Mouse (Mus musculus) cerebellum, adult 2 months (tissue): ENCODE measurements around the gene Myo1c. TPM values are rescaled to one million over a fixed set of nuclear protein-coding genes. Genes with fewer than 3 reads are reported as not detected.

Experiments used
- DNase-seq, 2 experiments: peaks; one replicate each; pipeline ENCODE4 v3.0.0; 2021
- H3K27ac ChIP-seq: fragments of 200-500 bp; 2 replicates; pipeline ENCODE4 v1.5.1; 2012; ENCODE audit warnings: low read length, control low read depth, inconsistent platforms; ENCODE audit not compliant: insufficient read depth
- H3K27me3 ChIP-seq: fragments of 200-500 bp; 2 replicates; pipeline ENCODE4 v1.6.1; 2012; ENCODE audit warnings: inconsistent platforms, mild to moderate bottlenecking, low read length, moderate library complexity; ENCODE audit not compliant: control insufficient read depth, insufficient read depth
- H3K4me1 ChIP-seq: fragments of 200-500 bp; 2 replicates; pipeline ENCODE4 v1.6.1; 2011; ENCODE audit warnings: low read length; ENCODE audit not compliant: control insufficient read depth, insufficient read depth
- H3K4me3 ChIP-seq: fragments of 200-500 bp; replicated peaks from 2 replicates; pipeline ENCODE3; 2011; ENCODE audit warnings: mild to moderate bottlenecking, low read depth, low read length, control low read depth; ENCODE audit not compliant: insufficient read depth
- CTCF ChIP-seq: fragments of 200-500 bp; IDR thresholded peaks from 2 replicates; pipeline ENCODE4 v1.5.1; 2011; ENCODE audit warnings: low read depth, mild to moderate bottlenecking, control low read depth, low read length, moderate library complexity, borderline replicate concordance; ENCODE audit not compliant: insufficient read depth
- POLR2A ChIP-seq: fragments of 200-500 bp; IDR thresholded peaks from 2 replicates; pipeline ENCODE4 v1.6.1; 2011; ENCODE audit warnings: low read length, control low read depth, borderline replicate concordance; ENCODE audit not compliant: insufficient read depth
- WGBS: fragments of 180-500 bp; shearing (Covaris S2); methylation state at CpG from one replicate; pipeline ENCODE4 v1.1.7; 2018; 5-methylcytosine and 5-hydroxymethylcytosine counted together
- polyA plus RNA-seq: library from polyadenylated mRNA; depleted of rRNA; stranded (reverse); fragments of >200 nt; gene quantifications from 2 replicates; pipeline ENCODE4 v1.2.3, GENCODE M21; 2012

The Myo1c gene
- polyA plus RNA-seq, 1 experiment = 26.9 TPM

GRCm38 (mm10) chr11:75666296-75666695 lies 16.0 kb downstream of the Myo1c start:
- WGBS = 97% methylated on average over 6 of the region's 6 CpGs
- Histone ChIP-seq H3K27me3 (no peaks in the 10 kb centered on the region), H3K4me1 (no peaks in the 10 kb centered on the region), H3K4me3 (no peak overlapping the region), H3K27ac (no peak overlapping the region)
- DNase-seq = no peak
- TF ChIP-seq POLR2A = no peak
- no peak for TF ChIP-seq CTCF

DNA sequence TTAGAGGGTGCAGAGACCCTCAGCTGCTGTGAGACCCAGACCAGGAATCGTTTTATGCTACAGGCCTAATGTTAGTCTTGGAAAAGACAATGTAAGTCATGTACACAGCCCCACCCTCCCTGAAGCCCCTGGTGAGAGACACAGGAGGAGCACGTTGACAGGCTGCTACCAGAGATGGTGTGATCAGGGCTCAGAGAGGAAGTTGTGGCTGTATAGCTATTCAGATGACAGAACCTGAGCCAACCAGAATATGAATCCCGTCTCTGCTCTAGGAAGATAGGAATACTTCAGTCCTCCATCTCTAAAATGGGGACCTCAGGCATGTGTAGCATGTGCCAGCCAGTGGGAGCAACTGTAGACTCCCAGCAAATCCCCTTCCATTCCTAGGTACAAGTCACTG lies 18.3 kb downstream of the Myo1c start:
- Histone ChIP-seq H3K4me1 (no peaks in the 10 kb centered on the region), H3K27ac (no peak overlapping the region), H3K4me3 (no peak overlapping the region), H3K27me3 (no peaks in the 10 kb centered on the region)
- 74% methylated on average over 3 of the region's 3 CpGs for WGBS
- TF ChIP-seq POLR2A = no peak
- TF ChIP-seq CTCF = no peak
- DNase-seq = no peak

GRCm38 (mm10) chr11:75669176-75669852 lies 19.0 kb downstream of the Myo1c start:
- Histone ChIP-seq H3K27me3 (no peaks in the 10 kb centered on the region), H3K4me1 (no peaks in the 10 kb centered on the region), H3K4me3 (no peak overlapping the region), H3K27ac (no peak overlapping the region)
- 85% methylated on average over 11 of the region's 11 CpGs for WGBS
- no peak for DNase-seq
- no peak for TF ChIP-seq POLR2A
- TF ChIP-seq CTCF = no peak

GRCm38 (mm10) chr11:75669853-75670200 lies 19.5 kb downstream of the Myo1c start:
- WGBS = 91% methylated on average over 12 of the region's 12 CpGs

GRCm38 (mm10) chr11:75671426-75672180 lies 21.3 kb downstream of the Myo1c start:
- no peak overlapping the region for H3K27ac ChIP-seq
- 87% methylated on average over 22 of the region's 22 CpGs for WGBS
- DNase-seq = no peak
- H3K4me3 ChIP-seq = no peak overlapping the region
- TF ChIP-seq POLR2A (no peak), CTCF (no peak)
- no peaks in the 10 kb centered on the region for H3K27me3 ChIP-seq
- no peaks in the 10 kb centered on the region for H3K4me1 ChIP-seq

More at GRCm38 (mm10) chr11:75669853-75670200, 19.5 kb downstream of the Myo1c start:
- Histone ChIP-seq H3K27ac (no peak overlapping the region), H3K4me1 (no peaks in the 10 kb centered on the region), H3K4me3 (no peak overlapping the region), H3K27me3 (no peaks in the 10 kb centered on the region)
- TF ChIP-seq POLR2A (no peak), CTCF (no peak)
- no peak for DNase-seq

DNA sequence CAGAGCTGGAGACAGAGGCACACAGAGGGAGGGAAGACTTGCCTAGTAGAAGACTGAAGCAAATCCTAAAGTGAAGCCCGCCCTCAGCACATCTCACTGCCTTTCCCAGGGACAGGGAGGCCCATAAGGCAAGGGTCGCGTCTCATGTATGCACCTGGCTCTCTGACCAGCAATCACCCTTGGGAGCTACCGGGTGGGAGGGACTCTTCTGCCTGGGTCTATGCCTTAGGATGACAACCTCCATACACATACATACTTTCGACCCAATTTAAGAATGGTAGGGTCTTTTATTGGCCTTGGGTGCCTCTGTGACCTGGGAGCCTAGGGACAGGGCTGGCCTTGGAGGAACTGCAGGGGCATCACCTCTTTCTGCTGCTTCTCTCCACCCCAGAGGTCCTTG lies 23.1 kb downstream of the Myo1c start:
- no peak for TF ChIP-seq CTCF
- TF ChIP-seq POLR2A = no peak
- Histone ChIP-seq H3K27ac (no peak overlapping the region), H3K27me3 (no peaks in the 10 kb centered on the region), H3K4me1 (no peaks in the 10 kb centered on the region), H3K4me3 (no peak overlapping the region)
- WGBS = 81% methylated on average over 5 of the region's 5 CpGs
- DNase-seq = no peak

GRCm38 (mm10) chr11:75674875-75675274 lies 24.6 kb downstream of the Myo1c start:
- H3K4me1 ChIP-seq = no peaks in the 10 kb centered on the region
- H3K27ac ChIP-seq = no peak overlapping the region
- no peak for DNase-seq
- H3K4me3 ChIP-seq = no peak overlapping the region
- no peaks in the 10 kb centered on the region for H3K27me3 ChIP-seq
- TF ChIP-seq POLR2A (no peak), CTCF (no peak)
- WGBS = 77% methylated on average over 3 of the region's 3 CpGs
